Comparison of ENCODE assay signal across 10 mouse cellular contexts in the genomic region with DNA sequence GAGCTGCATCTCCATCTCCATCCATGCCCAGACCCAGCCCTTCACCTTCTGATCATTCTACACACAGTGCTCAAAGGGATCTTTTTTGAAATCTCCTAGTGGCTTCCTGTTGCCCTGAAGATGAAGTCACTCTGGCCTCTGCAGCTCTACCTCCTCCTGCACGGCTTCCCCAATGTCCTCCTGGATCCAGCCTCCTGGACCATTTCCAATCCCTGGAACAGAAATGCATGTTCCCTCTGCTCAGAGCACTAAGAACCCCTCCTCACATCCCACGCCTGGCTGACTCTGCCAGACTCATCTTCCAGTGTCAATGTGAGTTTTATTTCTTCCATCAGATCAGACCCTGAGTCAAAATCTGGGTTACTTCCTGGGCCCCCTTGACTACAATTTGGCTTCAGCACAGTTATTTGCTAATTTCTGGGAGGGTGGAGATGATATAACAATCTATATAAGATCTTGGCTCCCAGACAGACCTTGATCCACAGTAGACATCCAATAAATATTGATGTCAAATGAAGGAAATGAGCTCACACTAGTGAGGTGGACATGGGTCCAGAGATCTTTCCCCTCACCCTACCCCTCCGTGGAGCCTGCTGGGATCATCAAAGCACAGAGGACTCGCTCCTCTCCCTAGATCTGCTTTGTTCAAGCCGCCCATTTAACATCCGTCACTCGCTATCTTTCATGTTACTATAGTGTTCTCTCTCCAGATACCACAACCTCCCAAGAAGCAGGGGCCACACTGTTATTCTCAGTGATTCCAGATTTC. TPM values are rescaled to one million over a fixed set of nuclear protein-coding genes. Genes with fewer than 3 reads are reported as not detected.
A peak's percentile ranks its signal among the peaks of the same experiment; 100 is the strongest.
DNase-seq lines count a peak whose midpoint lies in the region; ATAC-seq and TF ChIP-seq lines count a peak whose summit lies in the region.
"Had no signal": no experiment of that assay in that cellular context is flagged by ENCODE, and none has a peak within 500 bp of the region (broad histone marks: within the 10 kb centered on the region; RNA-seq: fewer than 3 reads in every experiment).

No protein-coding gene starts in this region.

- intact Hi-C loops in left cerebral cortex, postnatal 25 days (cut with DNase I) = no loop called here
- intact Hi-C loops in heart, adult 2 months (cut with DNase I) = no loop called here

- no peak for TF ChIP-seq POLR2A in cerebellum, adult 2 months (IDR thresholded peaks at IDR 0.05; ENCODE audit: borderline replicate concordance, insufficient read depth, low read length)
- no peak for TF ChIP-seq POLR2A in heart, adult 2 months (IDR thresholded peaks at IDR 0.05; ENCODE audit: insufficient read depth, low read depth, low read length)

- H3K4me3 ChIP-seq in hindbrain, embryonic 15.5 days = no peak overlapping the region
- H3K4me3 ChIP-seq in hindbrain, embryonic 10.5 days = no peak overlapping the region
- no peak overlapping the region for H3K4me3 ChIP-seq in cerebellum, adult 2 months (replicated peaks; ENCODE audit: insufficient read depth, low read depth, low read length)
- no peak overlapping the region for H3K4me3 ChIP-seq in heart, adult 2 months
- H3K4me3 ChIP-seq: megakaryocyte, embryonic 14.5 days had no signal

- H3K4me1 ChIP-seq in hindbrain, embryonic 15.5 days (replicated peaks) = peaks cover 26% of the 10 kb centered on the region; the same call in 1 of the 2 replicates
- H3K4me1 ChIP-seq in hindbrain, embryonic 10.5 days (replicated peaks) = peaks cover 9% of the 10 kb centered on the region; the same call in 1 of the 2 replicates
- peaks cover 37% of the 10 kb centered on the region for H3K4me1 ChIP-seq in cerebellum, adult 2 months (ENCODE audit: control insufficient read depth, insufficient read depth, low read length)
- H3K4me1 ChIP-seq in heart, adult 2 months (ENCODE audit: control insufficient read depth, insufficient read depth, low read length) = no peaks in the 10 kb centered on the region; the same call in 1 of the 2 replicates

- WGBS in hindbrain, embryonic 15.5 days = 55% methylated on average over 7 of the region's 7 CpGs
- 76% methylated on average over 7 of the region's 7 CpGs for WGBS in hindbrain, embryonic 10.5 days
- 43% methylated on average over 7 of the region's 7 CpGs for WGBS in cerebellum, adult 2 months
- 65% methylated on average over 7 of the region's 7 CpGs for WGBS in heart, adult 2 months

- no peaks in the 10 kb centered on the region for H3K79me2 ChIP-seq in heart, adult 2 months (replicated peaks; ENCODE audit: control insufficient read depth, insufficient read depth, low read length)

- H3K36me3 ChIP-seq in hindbrain, embryonic 15.5 days = peaks cover 17% of the 10 kb centered on the region; the same call in 1 of the 2 replicates
- H3K36me3 ChIP-seq in hindbrain, embryonic 10.5 days = peaks cover 26% of the 10 kb centered on the region
- no peaks in the 10 kb centered on the region for H3K36me3 ChIP-seq in heart, adult 2 months (ENCODE audit: control insufficient read depth, insufficient read depth, low read length)

- TF ChIP-seq EP300 in heart, adult 2 months (IDR thresholded peaks at IDR 0.05; ENCODE audit: insufficient read depth, low read depth, low read length) = no peak

- H3K9ac ChIP-seq in hindbrain, embryonic 15.5 days = no peak overlapping the region
- H3K9ac ChIP-seq in heart, adult 2 months (ENCODE audit: low read depth, low read length) = no peak overlapping the region

- no peak overlapping the region for H3K4me2 ChIP-seq in hindbrain, embryonic 15.5 days

- no peaks in the 10 kb centered on the region for H3K9me3 ChIP-seq in hindbrain, embryonic 15.5 days
- 0 out of 2 replicates have a peak, but pooled peaks cover 3% of the 10 kb centered on the region for H3K9me3 ChIP-seq in hindbrain, embryonic 10.5 days
- H3K9me3 ChIP-seq: megakaryocyte, embryonic 14.5 days had no signal

- TF ChIP-seq CTCF in cerebellum, adult 2 months (IDR thresholded peaks at IDR 0.05; ENCODE audit: borderline replicate concordance, insufficient read depth, low read depth, low read length) = no peak
- no peak for TF ChIP-seq CTCF in heart, adult 2 months (IDR thresholded peaks at IDR 0.05)

- peak overlapping the region; percentile 21; the same call in 1 of the 2 replicates for H3K27ac ChIP-seq in hindbrain, embryonic 15.5 days (replicated peaks)
- H3K27ac ChIP-seq in hindbrain, embryonic 10.5 days = no peak overlapping the region
- peak overlapping the region; percentile 81 for H3K27ac ChIP-seq in cerebellum, adult 2 months (ENCODE audit: insufficient read depth, low read length)
- H3K27ac ChIP-seq in heart, adult 2 months = no peak overlapping the region

- H3K27me3 ChIP-seq in hindbrain, embryonic 15.5 days = no peaks in the 10 kb centered on the region
- no peaks in the 10 kb centered on the region for H3K27me3 ChIP-seq in hindbrain, embryonic 10.5 days (ENCODE audit: insufficient read depth, poor library complexity, severe bottlenecking)
- no peaks in the 10 kb centered on the region for H3K27me3 ChIP-seq in cerebellum, adult 2 months (ENCODE audit: control insufficient read depth, insufficient read depth, low read length)
- H3K27me3 ChIP-seq in heart, adult 2 months (ENCODE audit: control insufficient read depth, insufficient read depth, low read length) = no peaks in the 10 kb centered on the region

- ATAC-seq in hindbrain, embryonic 15.5 days (ENCODE audit: low FRiP score, low read depth) = no peak

- no peak for DNase-seq in hindbrain, embryonic 10.5 days (ENCODE audit: low spot score)
- DNase-seq in MN1 (ENCODE audit: low spot score) = peak; percentile 77
- DNase-seq in cerebellum, adult 2 months = peak; percentile 56 to 68
- peak; percentile 40 to 69 for DNase-seq in left cerebral cortex, postnatal 25 days (ENCODE audit: low spot score in 2 of 2)
- DNase-seq in thymus, postnatal 10 days (ENCODE audit: low spot score in 2 of 2) = no peak
- no peak for DNase-seq in kidney, adult 18-20 months
- no peak for DNase-seq in heart, adult 2 months
- DNase-seq: kidney, adult 9 months had no signal

RNA-seq across cellular contexts. Expression of a gene that starts 10.8 kb away (rescaled TPM):
- 262 and 271 TPM in 2 replicates for polyA plus RNA-seq in hindbrain, embryonic 15.5 days (2015; fragmentation: Nextera tagmentation; extraction: Ambion mirVana)
- 36.5 and 48.4 TPM in 2 replicates for polyA plus RNA-seq in hindbrain, embryonic 10.5 days (2016; fragmentation: Nextera tagmentation; extraction: Ambion mirVana)
- 86.2 and 86.7 TPM in 2 replicates for polyA plus RNA-seq in cerebellum, adult 2 months (2012; rRNA removed)
- 100 to 1,000 TPM; 376 to 383 TPM for total RNA-seq in left cerebral cortex, postnatal 25 days (2021)
- 1 to 10 TPM; 3.8 to 4.7 TPM for total RNA-seq in heart, adult 2 months (2021)
- polyA plus RNA-seq in heart, adult 2 months (2012; rRNA removed) = 1.0 and 2.6 TPM in 2 replicates

RNA-seq across cellular contexts. Expression of a gene that starts 25.2 kb away (rescaled TPM):
- 33.2 and 35.4 TPM in 2 replicates for polyA plus RNA-seq in hindbrain, embryonic 15.5 days (2015; fragmentation: Nextera tagmentation; extraction: Ambion mirVana)
- 10.3 and 13.2 TPM in 2 replicates for polyA plus RNA-seq in hindbrain, embryonic 10.5 days (2016; fragmentation: Nextera tagmentation; extraction: Ambion mirVana)
- 115 and 120 TPM in 2 replicates for polyA plus RNA-seq in cerebellum, adult 2 months (2012; rRNA removed)
- 10 to 100 TPM; 68.1 to 69.2 TPM for total RNA-seq in left cerebral cortex, postnatal 25 days (2021)
- 1 to 10 TPM; 6.9 to 8.5 TPM for total RNA-seq in heart, adult 2 months (2021)
- 16.4 and 18.1 TPM in 2 replicates for polyA plus RNA-seq in heart, adult 2 months (2012; rRNA removed)

RNA-seq across cellular contexts. Expression of a gene that starts 40.9 kb away (rescaled TPM):
- 80.8 and 84.5 TPM in 2 replicates for polyA plus RNA-seq in hindbrain, embryonic 15.5 days (2015; fragmentation: Nextera tagmentation; extraction: Ambion mirVana)
- 83.8 and 101 TPM in 2 replicates for polyA plus RNA-seq in hindbrain, embryonic 10.5 days (2016; fragmentation: Nextera tagmentation; extraction: Ambion mirVana)
- polyA plus RNA-seq in cerebellum, adult 2 months (2012; rRNA removed) = 45.4 and 50.6 TPM in 2 replicates
- total RNA-seq in left cerebral cortex, postnatal 25 days (2021) = 10 to 100 TPM; 47.2 to 53.0 TPM
- total RNA-seq in heart, adult 2 months (2021) = 10 to 100 TPM; 50.1 to 63.6 TPM
- 19.6 and 37.8 TPM in 2 replicates for polyA plus RNA-seq in heart, adult 2 months (2012; rRNA removed)

Comparison
In these comparisons a context has a peak if more than half of its experiments do, and no peak if none do; other contexts are left out.
1. H3K27ac ChIP-seq: peak in hindbrain, embryonic 15.5 days (single experiment) and cerebellum, adult 2 months (single experiment); none in hindbrain, embryonic 10.5 days (single experiment) and heart, adult 2 months (single experiment).
2. DNase-seq: peak in MN1 (single experiment), cerebellum, adult 2 months (2 of 2) and left cerebral cortex, postnatal 25 days (2 of 2); none in hindbrain, embryonic 10.5 days (single experiment), thymus, postnatal 10 days (0 of 2), kidney, adult 18-20 months (single experiment) and heart, adult 2 months (0 of 2).
3. RNA of a gene that starts 10.8 kb away (polyA plus RNA-seq): 262 to 271 TPM in hindbrain, embryonic 15.5 days, 86.2 to 86.7 TPM in cerebellum, adult 2 months and 36.5 to 48.4 TPM in hindbrain, embryonic 10.5 days; 1.0 to 2.6 TPM in heart, adult 2 months; every median in the first group is over 10 times any median in the second.